Mouse (Mus musculus) ES-Bruce4 (cell line): ENCODE measurements around the gene Palm2. TPM values are rescaled to one million over a fixed set of nuclear protein-coding genes. Genes with fewer than 3 reads are reported as not detected.

ENCODE experiments used
- H3K27ac ChIP-seq: 2 replicates; pipeline ENCODE4 v1.5.1; 2012; ENCODE audit warnings: low read length, inconsistent platforms; ENCODE audit not compliant: insufficient read depth
- H3K27me3 ChIP-seq: 2 replicates; pipeline ENCODE4 v1.6.1; 2012; ENCODE audit warnings: mild to moderate bottlenecking, low read length, inconsistent platforms; ENCODE audit not compliant: control insufficient read depth, poor library complexity, insufficient read depth, severe bottlenecking
- H3K36me3 ChIP-seq: 2 replicates; pipeline ENCODE4 v1.6.1; 2012; ENCODE audit warnings: inconsistent platforms, mild to moderate bottlenecking, low read length, moderate library complexity; ENCODE audit not compliant: control insufficient read depth, poor library complexity, insufficient read depth, severe bottlenecking
- H3K4me1 ChIP-seq: one replicate; pipeline ENCODE4 v1.8.1; 2011; ENCODE audit warnings: low read length; ENCODE audit not compliant: control insufficient read depth, insufficient read depth
- H3K4me3 ChIP-seq: 2 replicates; pipeline ENCODE4 v1.5.1; 2011; ENCODE audit warnings: low read depth, mild to moderate bottlenecking, low read length
- H3K9ac ChIP-seq: 2 replicates; pipeline ENCODE4 v1.6.1; 2012; ENCODE audit warnings: low read depth, mild to moderate bottlenecking, inconsistent platforms; ENCODE audit not compliant: poor library complexity, severe bottlenecking
- H3K9me3 ChIP-seq: replicated peaks from 2 replicates; pipeline ENCODE4 v1.6.1; 2012; ENCODE audit warnings: mild to moderate bottlenecking, low read length, inconsistent platforms; ENCODE audit not compliant: control insufficient read depth, poor library complexity, insufficient read depth, severe bottlenecking
- CTCF ChIP-seq: IDR thresholded peaks from one replicate; pipeline ENCODE4 v1.8.1; 2011; ENCODE audit warnings: low read depth, low read length
- EP300 ChIP-seq: IDR thresholded peaks from 2 replicates; pipeline ENCODE4 v1.6.1; 2011; ENCODE audit warnings: low read depth, low read length; ENCODE audit not compliant: insufficient read depth
- POLR2A ChIP-seq: IDR thresholded peaks from one replicate; pipeline ENCODE4 v1.8.1; 2011; ENCODE audit warnings: low read length; ENCODE audit not compliant: insufficient read depth
- polyA plus RNA-seq: library from polyadenylated mRNA; stranded (reverse); fragments of >200 nt; gene quantifications from 2 replicates; pipeline ENCODE4 v1.2.4, GENCODE M21; 2011; ENCODE audit warnings: low read depth; ENCODE audit not compliant: missing spikeins, insufficient read depth, insufficient read length

The Palm2 gene
- polyA plus RNA-seq, 1 experiment, result 3.4 TPM

GRCm38 (mm10) chr4:57732351-57732750 is 298.3 kb downstream of the Palm2 start:
- Histone ChIP-seq H3K27ac (no peak overlapping the region), H3K4me1 (no peaks in the 10 kb centered on the region), H3K27me3 (no peaks in the 10 kb centered on the region), H3K4me3 (no peak overlapping the region), H3K9ac (no peak overlapping the region), H3K9me3 (no peaks in the 10 kb centered on the region), H3K36me3 (no peaks in the 10 kb centered on the region)
- TF ChIP-seq CTCF (no peak), POLR2A (no peak), EP300 (no peak)

GRCm38 (mm10) chr4:57733445-57733844 is 299.4 kb downstream of the Palm2 start:
- TF ChIP-seq EP300 (no peak), CTCF (no peak), POLR2A (no peak)
- H3K9me3 ChIP-seq, result no peaks in the 10 kb centered on the region

GRCm38 (mm10) chr4:57735426-57735825 is 301.4 kb downstream of the Palm2 start:
- Histone ChIP-seq H3K9me3 (no peaks in the 10 kb centered on the region), H3K27ac (no peak overlapping the region), H3K9ac (no peak overlapping the region), H3K27me3 (no peaks in the 10 kb centered on the region), H3K36me3 (no peaks in the 10 kb centered on the region), H3K4me3 (no peak overlapping the region), H3K4me1 (no peaks in the 10 kb centered on the region)
- TF ChIP-seq CTCF (no peak), POLR2A (no peak), EP300 (no peak)

More at GRCm38 (mm10) chr4:57733445-57733844, 299.4 kb downstream of the Palm2 start:
- Histone ChIP-seq H3K4me3 (no peak overlapping the region), H3K27me3 (no peaks in the 10 kb centered on the region), H3K36me3 (no peaks in the 10 kb centered on the region), H3K27ac (no peak overlapping the region), H3K9ac (no peak overlapping the region), H3K4me1 (no peaks in the 10 kb centered on the region)

GRCm38 (mm10) chr4:57738856-57739552 is 305.0 kb downstream of the Palm2 start:
- Histone ChIP-seq H3K9ac (no peak overlapping the region), H3K27ac (no peak overlapping the region), H3K36me3 (no peaks in the 10 kb centered on the region), H3K27me3 (no peaks in the 10 kb centered on the region), H3K9me3 (no peaks in the 10 kb centered on the region), H3K4me1 (no peaks in the 10 kb centered on the region), H3K4me3 (no peak overlapping the region)
- no peak for TF ChIP-seq EP300
- TF ChIP-seq CTCF, result no peak
- TF ChIP-seq POLR2A, result no peak

GRCm38 (mm10) chr4:57743325-57743929 is 309.4 kb downstream of the Palm2 start:
- no peak for TF ChIP-seq CTCF
- no peak for TF ChIP-seq EP300
- no peak for TF ChIP-seq POLR2A
- Histone ChIP-seq H3K36me3 (no peaks in the 10 kb centered on the region), H3K9ac (no peak overlapping the region), H3K4me1 (no peaks in the 10 kb centered on the region), H3K4me3 (no peak overlapping the region), H3K27me3 (no peaks in the 10 kb centered on the region), H3K9me3 (no peaks in the 10 kb centered on the region), H3K27ac (no peak overlapping the region)

GRCm38 (mm10) chr4:57750651-57751050 is 316.6 kb downstream of the Palm2 start:
- Histone ChIP-seq H3K36me3 (no peaks in the 10 kb centered on the region), H3K9ac (no peak overlapping the region), H3K27ac (no peak overlapping the region), H3K27me3 (no peaks in the 10 kb centered on the region), H3K9me3 (no peaks in the 10 kb centered on the region), H3K4me3 (no peak overlapping the region), H3K4me1 (peaks cover 2% of the 10 kb centered on the region)
- no peak for TF ChIP-seq CTCF
- no peak for TF ChIP-seq EP300
- TF ChIP-seq POLR2A, result no peak
